Mouse (Mus musculus) bone marrow macrophage, adult 2 months (primary cell): ENCODE measurements around the gene Retnlb.

ENCODE experiments used
- CTCF ChIP-seq: IDR thresholded peaks from 2 replicates; pipeline ENCODE4 v1.5.1; 2012; ENCODE audit warnings: low read depth, mild to moderate bottlenecking, low read length, moderate library complexity
- POLR2A ChIP-seq: IDR thresholded peaks from 2 replicates; pipeline ENCODE4 v1.6.1; 2012; ENCODE audit warnings: mild to moderate bottlenecking, low read depth, low read length, borderline replicate concordance

DNA sequence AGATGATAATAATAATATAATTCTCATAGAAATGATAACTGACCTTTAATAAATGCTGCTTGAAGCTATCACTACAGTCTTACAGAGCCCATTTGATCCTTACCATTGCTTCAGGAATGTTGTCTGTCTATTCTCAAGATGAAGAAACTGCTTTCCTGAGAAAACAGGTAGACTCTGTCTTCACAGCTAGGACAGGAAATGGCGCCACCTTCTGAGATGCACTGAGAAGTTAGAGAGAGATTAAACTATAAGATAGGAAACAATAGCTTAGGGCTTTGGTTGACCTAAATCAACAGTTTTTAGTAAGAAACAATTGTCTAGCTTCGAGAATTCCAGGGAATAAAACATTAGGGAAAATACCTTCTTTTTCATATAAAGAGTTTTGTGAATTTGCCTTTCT, 7.3 kb upstream of the Retnlb start:
- TF ChIP-seq CTCF (no peak), POLR2A (no peak)
